Mouse (Mus musculus) regulatory T cell (primary cell): ENCODE measurements around the gene Ptcd1.
"Not testable (repeated sequence)": the region's sequence is repeated elsewhere in the genome, so short reads cannot be mapped to it uniquely, and the experiment has no call there.

Experiments used
- in situ Hi-C: fragments of 300-600 bp; cut with MboI, MseI; formaldehyde crosslinking; loops from one replicate; pipeline ENCODE4 v1.15.1; 2025; ENCODE audit warnings: high pct_unique_total_duplicates

Ptcd1 gene

GRCm38 (mm10) chr5:145114606-145115473, 52.1 kb downstream of the Ptcd1 start:
- in situ Hi-C loops = no loop called here

GRCm38 (mm10) chr5:145114071-145114605, 52.8 kb downstream of the Ptcd1 start, which contains the start of gene Arpc1b:
Gene Arpc1b, plus strand, starts transcription at chr5:145114215.
- in situ Hi-C loops = no loop called here

GRCm38 (mm10) chr5:145113416-145113815, 53.5 kb downstream of the Ptcd1 start:
- in situ Hi-C loops = no loop called here

- in situ Hi-C loops = no loop called here
Measured at GRCm38 (mm10) chr5:145112566-145112965, 54.3 kb downstream of the Ptcd1 start.

- in situ Hi-C loops = no loop called here
Measured at GRCm38 (mm10) chr5:145110401-145110800, 56.5 kb downstream of the Ptcd1 start.

GRCm38 (mm10) chr5:145105694-145106275, 61.1 kb downstream of the Ptcd1 start:
- in situ Hi-C loops = no loop called here

- in situ Hi-C loops = no loop called here
Measured at GRCm38 (mm10) chr5:145104328-145104727, 62.6 kb downstream of the Ptcd1 start.

GRCm38 (mm10) chr5:145102706-145103105, 64.2 kb downstream of the Ptcd1 start:
- in situ Hi-C loops = no loop called here

- in situ Hi-C loops = not testable (repeated sequence)
Measured at GRCm38 (mm10) chr5:145101451-145101850, 65.5 kb downstream of the Ptcd1 start.

GRCm38 (mm10) chr5:145100960-145101359, 65.9 kb downstream of the Ptcd1 start:
- in situ Hi-C loops = no loop called here

- in situ Hi-C loops = loop anchor here (10.0 kb wide), 2 partner anchors 314 to 1594 kb away; no protein-coding TSS in a partner anchor
Measured at GRCm38 (mm10) chr5:145098340-145098821, 68.5 kb downstream of the Ptcd1 start.
